Mouse (Mus musculus) hematopoietic stem cell, adult 5-6 weeks (primary cell): Measurements from ENCODE around the gene Arnt2. TPM values are rescaled to one million over a fixed set of nuclear protein-coding genes. Genes with fewer than 3 reads are reported as not detected.
A peak's percentile ranks its signal among the peaks of the same experiment; 100 is the strongest.

ENCODE experiments used
- ATAC-seq, 2 experiments: fragments of 125-278 bp in 1 of 2; replicated peaks in 1 of 2; 2 replicates each; pipeline ENCODE4 v1.8.0; 2016 to 2017; ENCODE audit warnings: inconsistent platforms in 2 of 2, mild to moderate bottlenecking in 2 of 2, moderate number of reproducible peaks in 2 of 2, low read depth in 1 of 2, moderate TSS enrichment in 1 of 2; ENCODE audit not compliant: low FRiP score in 2 of 2, poor library complexity in 2 of 2, severe bottlenecking in 2 of 2, insufficient read depth in 1 of 2, low TSS enrichment in 1 of 2
- total RNA-seq: library from RNA; stranded (forward); fragments of 172-1452, 232-1000 nt; gene quantifications from 2 replicates; pipeline ENCODE4 v1.2.3, GENCODE M21; 2017

Arnt2 gene
- total RNA-seq, 1 experiment from 2014 or later = not detected

DNA sequence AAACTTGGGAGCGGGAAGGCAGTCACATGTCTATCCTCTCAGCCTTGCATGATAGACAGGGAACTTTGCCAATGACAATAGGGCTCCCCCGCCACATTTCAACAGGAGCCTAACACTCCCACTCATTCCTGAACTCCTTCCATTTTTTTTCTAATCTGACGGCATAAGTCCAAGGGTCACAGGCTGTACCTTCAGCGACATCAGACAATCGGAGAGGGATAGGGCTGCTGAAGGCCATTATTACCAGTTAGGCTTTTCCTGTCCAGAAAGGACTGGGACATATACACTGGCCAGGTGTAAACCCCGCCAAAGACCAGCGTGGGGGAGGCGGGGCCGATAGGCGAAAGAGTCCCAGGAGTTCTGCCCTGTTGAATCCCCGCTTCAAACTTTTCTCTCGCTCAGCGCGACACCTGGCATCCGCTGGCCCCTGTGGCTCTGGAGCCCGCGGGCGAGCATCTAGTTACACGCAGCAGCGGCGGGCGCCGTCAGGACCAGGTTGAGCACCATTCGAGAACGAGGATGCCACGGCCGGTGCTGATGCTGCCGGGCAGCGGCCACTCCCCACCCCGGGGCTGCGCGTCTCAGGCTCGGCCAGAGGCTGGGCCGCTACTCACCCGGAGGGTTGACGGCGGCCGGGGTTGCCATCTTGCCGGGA is 608 bp downstream of the Arnt2 start:
- no peak for ATAC-seq

DNA sequence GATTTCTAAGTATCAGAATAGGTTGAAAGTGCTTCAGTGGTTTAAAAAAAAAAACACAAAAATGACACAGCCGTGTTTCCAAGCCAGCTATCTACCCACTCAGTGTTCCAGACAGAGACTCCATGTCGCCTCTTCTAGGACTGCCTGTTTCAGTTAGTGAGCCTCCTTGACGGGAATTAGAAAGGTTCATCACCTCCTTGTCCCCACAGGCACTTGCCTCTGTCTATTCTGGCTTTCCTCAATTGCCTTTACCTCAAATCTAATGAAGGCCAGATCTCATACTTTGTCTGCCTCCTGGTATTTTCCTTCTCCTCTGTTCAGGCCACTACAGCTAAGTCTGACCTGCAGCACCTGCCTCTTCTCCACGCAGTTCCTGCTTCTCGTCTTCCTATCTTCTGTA is 1.7 kb downstream of the Arnt2 start:
- ATAC-seq = no peak

DNA sequence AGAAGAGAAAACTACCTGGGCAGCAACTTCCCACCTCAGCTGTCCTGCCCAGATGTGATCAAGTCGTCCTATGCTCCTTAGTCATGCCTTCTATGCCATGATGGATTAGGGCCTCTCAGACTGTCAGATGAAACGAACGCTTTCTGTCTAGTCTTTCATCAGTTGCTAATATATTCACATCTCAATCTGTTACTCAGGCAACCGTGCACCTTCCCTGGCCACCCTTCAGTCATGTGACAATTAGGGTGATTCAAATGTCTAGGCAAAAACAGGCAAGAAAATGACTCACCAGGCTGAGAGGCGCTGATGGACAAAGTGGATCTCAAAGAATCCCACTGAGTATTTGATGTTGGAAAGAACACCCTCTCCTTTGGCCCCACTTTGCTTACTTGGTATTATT is 6.6 kb downstream of the Arnt2 start:
- no peak for ATAC-seq

DNA sequence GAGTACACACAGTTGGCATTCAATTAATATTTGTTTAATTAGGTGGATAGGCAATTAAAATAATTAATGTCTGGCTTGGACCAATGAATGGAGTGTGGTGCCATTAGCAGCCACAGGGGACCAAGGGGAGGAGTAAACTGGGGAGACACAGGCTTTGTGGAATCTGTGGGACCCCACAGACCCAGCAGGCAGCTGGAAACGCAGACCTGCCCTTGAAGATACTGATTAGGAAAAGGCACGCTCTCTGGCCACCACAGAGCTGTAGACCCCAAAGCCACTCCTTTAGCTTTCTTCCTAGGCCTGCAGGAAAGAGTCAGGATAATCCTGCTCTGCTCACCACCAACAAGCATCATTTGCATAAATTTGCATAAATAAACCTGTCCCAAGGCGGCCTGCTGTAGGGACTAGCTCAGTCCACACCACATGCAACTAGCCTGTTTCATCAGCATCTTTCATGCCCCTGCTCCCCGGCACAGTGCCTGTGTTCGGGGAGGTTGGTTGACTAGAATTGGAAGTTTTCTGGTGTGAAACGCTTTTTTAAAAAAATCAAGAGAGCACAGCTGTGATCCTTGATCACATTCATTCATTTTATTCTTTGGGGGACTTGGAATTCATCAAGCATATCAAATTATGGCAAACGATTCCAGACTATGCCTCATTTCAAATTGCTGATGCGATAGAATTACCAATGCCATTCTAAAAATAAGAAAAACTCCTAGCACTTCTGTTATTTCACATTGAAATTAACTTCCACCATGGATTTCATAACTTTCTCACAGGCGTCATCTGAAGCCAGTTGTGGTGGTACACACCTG is 8.1 kb downstream of the Arnt2 start:
- ATAC-seq = no peak

DNA sequence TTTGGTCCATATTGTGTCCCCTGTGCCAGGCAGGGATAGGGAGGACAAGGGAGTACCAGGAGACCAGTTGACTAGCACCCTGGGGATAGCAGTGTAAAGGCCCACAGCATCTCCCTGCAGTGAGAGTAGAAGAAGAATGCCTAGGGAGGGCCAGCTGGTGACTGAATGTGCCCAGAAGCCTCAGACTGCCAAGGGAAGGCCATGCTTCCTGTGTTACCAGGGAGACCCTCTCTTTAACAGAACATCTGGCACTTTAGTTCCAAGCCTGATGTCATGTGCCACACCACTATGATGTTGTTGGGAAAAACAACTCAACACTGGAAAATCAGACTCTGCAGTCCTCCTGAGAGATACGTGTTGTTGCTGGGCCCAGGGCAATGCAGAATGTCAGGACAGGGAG is 12.7 kb downstream of the Arnt2 start:
- no peak for ATAC-seq

DNA sequence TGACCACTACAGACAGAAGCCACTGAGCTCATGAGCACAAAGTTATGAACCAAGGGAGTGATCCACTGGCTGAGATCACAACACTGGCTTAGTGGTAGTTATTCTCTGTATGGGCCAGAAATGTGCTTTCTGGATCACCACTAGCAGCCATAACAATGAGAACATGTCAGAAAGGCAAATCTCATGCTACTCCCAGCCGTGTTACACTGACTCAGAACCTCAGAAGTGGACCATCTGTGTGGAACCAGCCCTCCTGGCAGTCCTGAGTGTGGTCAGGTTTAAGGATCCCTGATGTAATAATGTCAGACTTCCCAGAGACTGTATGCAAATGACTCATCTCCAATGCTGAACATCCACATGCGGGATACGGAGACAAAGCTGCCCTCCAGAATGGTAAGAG is 13.4 kb downstream of the Arnt2 start:
- no peak for ATAC-seq

DNA sequence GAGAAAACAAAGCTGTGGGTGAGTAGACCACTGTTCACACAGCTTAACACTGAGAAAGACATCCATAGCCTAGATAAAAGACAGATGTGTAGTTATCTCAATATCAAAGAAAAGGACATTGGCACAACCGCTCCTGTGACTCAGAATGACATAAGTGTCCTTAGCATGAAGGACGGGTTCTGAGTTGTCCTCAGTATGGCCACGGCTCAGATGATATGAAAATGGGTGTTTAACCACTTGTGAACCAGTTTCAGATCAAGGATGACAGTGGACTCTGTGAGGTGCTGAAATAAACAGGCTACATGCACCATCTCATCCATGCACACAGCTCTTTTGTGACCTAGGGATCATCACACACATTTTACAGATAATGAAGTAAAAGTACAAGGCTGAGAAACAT is 22.1 kb downstream of the Arnt2 start:
- ATAC-seq = no peak

DNA sequence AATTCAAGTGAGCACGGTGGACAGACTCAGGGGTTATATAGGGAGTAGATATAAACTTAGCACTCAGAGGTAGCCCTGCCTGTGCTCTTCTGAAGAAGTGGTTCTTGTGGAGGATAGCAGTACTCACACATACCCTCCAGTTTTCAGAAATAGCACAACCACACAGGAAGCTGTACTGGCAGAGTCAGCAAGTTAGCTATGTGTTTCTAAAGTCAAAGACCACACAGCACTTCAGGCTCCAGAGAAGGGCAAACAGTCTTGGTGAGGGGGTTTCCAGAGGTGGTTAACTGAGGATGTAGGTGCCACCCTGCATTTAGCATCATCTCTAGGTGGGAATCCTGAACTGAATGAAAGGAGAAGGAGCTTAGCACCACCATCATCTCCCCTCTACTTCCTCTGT is 23.5 kb downstream of the Arnt2 start:
- peak; percentile 72 to 85 for ATAC-seq

DNA sequence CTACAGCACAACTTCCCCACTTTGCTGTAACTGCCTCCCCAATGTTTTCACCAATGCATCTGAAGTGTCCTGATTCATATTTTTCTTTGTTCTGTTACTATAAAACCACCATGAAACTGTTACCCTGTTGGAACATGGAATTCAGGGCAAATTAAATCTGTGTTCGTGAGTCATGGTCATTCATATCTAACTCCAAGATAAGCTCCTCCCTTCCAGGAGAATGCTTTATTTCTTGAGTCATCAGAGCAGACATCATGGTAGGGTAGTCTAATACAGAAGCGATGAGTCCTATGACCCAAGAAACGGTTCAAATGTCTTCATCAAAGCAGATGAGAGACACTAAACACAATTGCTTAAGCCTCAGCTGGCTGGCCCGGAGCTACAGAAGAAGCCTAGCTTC is 25.2 kb downstream of the Arnt2 start:
- ATAC-seq = no peak

DNA sequence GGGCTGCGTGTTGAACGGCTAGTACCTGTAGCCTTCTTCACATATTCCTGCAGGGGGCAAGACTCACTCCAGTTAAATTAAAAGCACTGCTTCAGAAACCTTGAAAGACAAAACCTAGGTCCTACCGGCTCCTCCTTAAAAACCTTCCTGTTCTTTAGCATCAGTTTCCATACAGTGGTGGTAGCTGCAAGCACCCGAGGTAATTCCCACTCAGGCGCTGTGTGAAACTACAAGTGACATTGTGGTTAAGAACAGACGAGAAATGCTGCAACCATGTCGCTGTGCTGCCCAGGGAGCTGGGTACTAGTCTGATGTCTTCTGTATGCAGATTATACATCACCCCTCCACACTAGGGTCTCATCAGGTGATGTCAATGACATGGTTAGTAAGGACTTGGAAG is 25.9 kb downstream of the Arnt2 start:
- ATAC-seq = no peak

DNA sequence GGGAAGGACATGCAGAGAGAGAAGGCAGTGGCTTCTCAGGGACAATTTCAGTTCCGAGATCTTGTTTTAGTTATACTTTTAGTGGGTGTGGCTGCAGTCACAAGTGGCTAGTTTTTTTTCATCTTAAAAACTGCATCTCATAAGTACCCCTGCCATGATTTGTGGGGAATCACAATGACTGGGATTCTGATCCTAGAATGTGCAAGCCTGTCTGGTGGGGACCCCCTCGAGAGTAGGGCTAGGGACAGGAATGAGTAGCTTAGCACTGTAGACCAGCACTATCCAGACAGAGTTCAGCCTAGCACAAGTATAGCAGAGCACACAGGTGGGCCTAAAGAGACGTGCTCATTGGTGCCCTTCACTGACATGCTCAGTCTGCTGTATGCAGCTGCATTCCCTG is 27.6 kb downstream of the Arnt2 start:
- no peak for ATAC-seq

DNA sequence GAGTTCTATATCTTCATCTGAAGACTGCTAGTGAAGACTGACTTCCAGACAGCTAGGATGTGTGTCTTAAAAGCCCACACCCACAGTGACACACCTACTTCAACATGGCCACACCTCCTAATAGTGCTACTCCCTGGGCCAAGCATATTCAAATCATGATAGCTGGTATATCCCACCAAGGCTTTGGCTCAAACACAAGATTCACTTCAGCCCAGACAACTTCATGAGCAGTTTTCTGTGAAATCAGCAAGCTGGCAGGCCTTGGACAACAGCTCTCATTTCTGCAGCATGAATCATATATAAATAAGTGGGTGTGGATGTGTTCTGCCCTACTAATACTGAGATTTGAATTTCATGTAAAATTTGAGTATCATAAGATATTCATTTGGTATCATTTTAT is 29.2 kb downstream of the Arnt2 start:
- no peak for ATAC-seq

DNA sequence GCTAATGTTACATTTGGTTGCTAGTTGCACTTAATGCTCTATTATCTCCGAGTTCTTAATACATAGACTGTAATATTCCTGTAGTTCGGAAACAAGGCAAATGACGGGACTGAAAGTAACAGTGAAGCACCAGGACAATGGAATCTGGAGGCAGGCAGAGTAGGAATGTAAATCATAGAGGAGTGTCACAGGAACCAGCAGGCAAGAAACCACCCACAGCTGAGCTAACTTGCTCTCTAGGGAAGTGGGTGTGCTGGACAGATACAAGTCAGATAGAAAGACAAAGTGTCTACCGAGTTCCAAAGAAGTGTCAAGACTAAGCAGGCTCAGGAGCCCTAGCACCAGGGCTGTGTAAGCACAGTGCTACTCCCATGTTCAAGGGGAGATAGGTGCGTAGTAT is 32.6 kb downstream of the Arnt2 start:
- no peak for ATAC-seq

DNA sequence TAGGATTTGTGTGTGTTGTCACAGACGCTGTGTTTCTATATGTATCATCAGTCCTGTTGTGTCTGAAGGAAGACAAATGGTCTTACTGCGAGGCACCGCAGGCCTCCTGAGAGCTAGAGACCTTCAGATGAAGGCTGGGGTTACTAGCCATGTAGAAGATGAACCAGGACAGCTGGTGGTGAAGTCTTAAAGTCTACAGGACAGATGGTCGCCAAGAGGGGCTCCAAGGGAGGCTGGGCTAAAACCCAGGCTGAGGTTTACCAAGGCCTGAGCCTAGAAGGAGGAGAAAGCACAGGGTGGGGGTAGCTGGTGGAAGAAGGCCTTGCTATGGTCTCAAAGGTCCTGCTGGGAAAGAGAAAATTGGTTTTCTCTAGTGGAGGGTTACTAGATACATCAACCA is 36.3 kb downstream of the Arnt2 start:
- no peak for ATAC-seq

DNA sequence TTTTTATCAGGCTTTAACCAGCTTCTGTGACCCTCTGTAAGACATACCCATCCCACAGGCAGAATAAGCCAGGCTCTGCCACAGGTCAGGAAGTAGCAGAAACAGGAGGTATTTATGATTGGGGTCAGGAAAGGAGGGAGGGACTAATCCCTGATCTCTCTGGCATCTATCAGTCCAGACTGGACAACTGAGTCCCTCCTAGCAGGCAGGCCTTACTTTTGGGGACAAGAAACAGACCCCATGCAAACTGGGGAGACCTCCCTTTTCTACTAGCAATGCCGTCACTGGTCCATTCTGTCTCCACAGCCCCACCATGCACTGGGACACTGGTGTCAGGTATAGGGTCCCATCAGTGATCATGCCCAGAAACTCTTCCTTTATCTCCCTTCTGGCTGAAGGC is 37.1 kb downstream of the Arnt2 start:
- ATAC-seq = no peak

DNA sequence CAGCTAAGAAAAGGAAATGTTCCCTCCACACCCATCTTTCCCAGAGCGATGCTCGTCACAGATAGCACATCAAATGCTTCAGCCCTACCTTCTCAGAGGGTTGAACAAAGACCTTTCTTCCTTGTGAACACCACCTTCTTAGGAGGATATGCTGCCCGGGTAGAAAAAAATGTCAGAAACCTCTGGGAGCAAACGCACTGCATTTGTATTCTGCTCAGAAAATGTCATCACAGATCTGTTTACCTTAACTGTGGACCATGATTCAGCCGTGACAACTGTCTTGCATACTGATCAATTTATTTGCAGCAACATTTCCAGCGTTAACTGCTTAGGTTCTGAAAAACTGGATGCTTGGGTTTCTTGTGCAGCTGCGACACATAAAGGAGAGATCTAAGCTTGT is 37.7 kb downstream of the Arnt2 start:
- no peak for ATAC-seq

DNA sequence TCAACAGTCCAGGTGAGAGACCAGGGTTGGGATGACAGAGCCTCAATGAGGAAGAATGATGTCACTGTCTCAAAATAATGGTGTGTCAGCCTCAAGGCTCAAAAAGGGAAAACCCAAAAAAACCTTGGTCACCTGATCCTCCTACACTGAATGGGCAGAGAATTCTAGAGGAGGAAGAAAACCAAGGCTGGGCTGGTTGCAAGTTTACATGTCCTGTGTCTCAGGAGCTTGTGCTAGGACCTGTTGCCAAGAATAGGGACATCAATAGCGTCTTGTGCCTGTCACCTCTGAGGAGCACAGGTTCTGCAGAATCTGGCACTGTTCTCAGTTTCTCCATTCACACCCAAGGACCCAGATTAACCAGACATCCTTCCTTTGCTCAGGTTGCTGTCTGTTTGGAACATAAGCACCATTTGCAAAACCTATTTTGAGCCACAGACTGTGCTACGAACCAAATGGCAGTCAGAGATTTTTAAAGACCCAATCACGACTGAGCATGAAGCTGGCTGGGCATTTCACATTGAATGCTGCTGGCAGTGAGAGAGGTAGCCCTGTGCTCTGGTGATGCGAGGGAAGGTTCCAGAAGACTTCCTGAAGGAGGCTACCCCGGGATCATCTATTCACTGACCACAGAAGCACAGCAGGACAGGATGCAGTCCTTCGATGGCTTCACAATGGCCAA is 38.9 kb downstream of the Arnt2 start:
- no peak for ATAC-seq

DNA sequence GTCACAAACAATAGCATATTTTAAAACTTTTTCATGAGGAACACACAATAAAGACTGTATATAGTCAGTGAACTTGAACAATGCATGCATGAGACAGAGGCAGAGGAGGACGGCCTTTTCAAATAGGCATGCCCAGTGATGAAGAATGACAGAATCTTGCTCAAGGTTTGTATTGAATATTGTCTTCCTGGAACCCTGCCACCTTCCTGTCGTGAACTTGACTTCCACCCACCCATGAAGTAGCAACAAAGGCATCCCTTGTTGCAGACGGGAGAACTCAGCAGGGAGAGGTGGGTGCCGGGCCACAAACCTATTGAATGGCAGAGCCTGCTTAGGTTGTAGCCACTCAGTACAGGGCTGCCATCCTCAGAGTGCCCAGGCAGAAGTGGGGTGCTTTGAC is 43.7 kb downstream of the Arnt2 start:
- ATAC-seq = no peak
